Mouse (Mus musculus): ENCODE results near the gene Tmem91.

- no peak for TF ChIP-seq CHD2 (IDR thresholded peaks at IDR 0.05; ENCODE audit: low read depth, low read length)
- TF ChIP-seq HCFC1 (IDR thresholded peaks at IDR 0.05; ENCODE audit: borderline replicate concordance, insufficient read depth, low read length) = no peak
Measured at GRCm38 (mm10) chr7:25651281-25651680, 23.7 kb downstream of the Tmem91 start.

Data from ES-E14 (cell line).